Mouse (Mus musculus) bone marrow, adult 2 months (tissue): ENCODE data around the gene Gm11077.

Source experiments
- CTCF ChIP-seq: fragments of 200-500 bp; IDR thresholded peaks from 2 replicates; pipeline ENCODE4 v1.5.1; 2011; ENCODE audit warnings: low read length, control low read depth; ENCODE audit not compliant: control insufficient read depth, insufficient read depth
- POLR2A ChIP-seq: fragments of 200-500 bp; IDR thresholded peaks from 2 replicates; pipeline ENCODE4 v1.6.1; 2011; ENCODE audit warnings: low read depth, mild to moderate bottlenecking, control low read depth, low read length, borderline replicate concordance; ENCODE audit not compliant: control insufficient read depth

- TF ChIP-seq CTCF (no peak), POLR2A (no peak)
Measured at GRCm38 (mm10) chr6:140701259-140701658, 27.8 kb upstream of the Gm11077 start.
